Mouse (Mus musculus): ENCODE measurements around the gene Tacr1. TPM values are rescaled to one million over a fixed set of nuclear protein-coding genes. Genes with fewer than 3 reads are reported as not detected.
"Not testable (repeated sequence)": the region's sequence is repeated elsewhere in the genome, so short reads cannot be mapped to it uniquely, and the experiment has no call there.

Tacr1 gene
- total RNA-seq (2021): not detected

- intact Hi-C loops (cut with DNase I): no loop called here
- DNase-seq: no peak
Observed at GRCm38 (mm10) chr6:82401595-82402451, at the start of gene Tacr1. Gene Tacr1 (plus strand): TSS chr6:82402334.

DNA sequence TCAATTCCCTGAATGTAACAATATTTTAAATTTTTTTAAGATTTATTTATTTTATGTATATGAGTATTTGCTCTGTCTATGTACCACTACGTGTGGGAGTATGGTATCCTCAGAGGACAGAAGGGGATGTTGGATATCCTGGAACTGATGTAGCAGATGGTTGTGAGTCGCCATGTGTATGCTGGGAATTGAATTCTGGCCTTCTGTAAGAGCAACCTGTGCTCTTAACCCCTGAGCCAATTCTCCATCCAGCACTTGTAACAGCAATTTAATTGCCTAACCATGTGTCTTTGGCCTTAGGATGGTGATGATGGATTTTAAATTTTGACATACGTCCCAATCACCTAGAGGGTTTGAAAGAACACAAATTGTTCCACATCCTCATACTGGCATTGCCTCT lies 26.0 kb upstream of the Tacr1 start:
- intact Hi-C loops (cut with DNase I): no loop called here
- DNase-seq: no peak

- no peak for DNase-seq
- intact Hi-C loops (cut with DNase I): no loop called here
Observed at GRCm38 (mm10) chr6:82383556-82383955, 18.6 kb upstream of the Tacr1 start.

GRCm38 (mm10) chr6:82402501-82403495 lies 664 bp downstream of the Tacr1 start:
- DNase-seq: peak; percentile 22 to 30

GRCm38 (mm10) chr6:82418367-82418766 lies 16.2 kb downstream of the Tacr1 start:
- intact Hi-C loops (cut with DNase I): no loop called here
- no peak for DNase-seq

More at GRCm38 (mm10) chr6:82402501-82403495, 664 bp downstream of the Tacr1 start:
- intact Hi-C loops (cut with DNase I): no loop called here

DNA sequence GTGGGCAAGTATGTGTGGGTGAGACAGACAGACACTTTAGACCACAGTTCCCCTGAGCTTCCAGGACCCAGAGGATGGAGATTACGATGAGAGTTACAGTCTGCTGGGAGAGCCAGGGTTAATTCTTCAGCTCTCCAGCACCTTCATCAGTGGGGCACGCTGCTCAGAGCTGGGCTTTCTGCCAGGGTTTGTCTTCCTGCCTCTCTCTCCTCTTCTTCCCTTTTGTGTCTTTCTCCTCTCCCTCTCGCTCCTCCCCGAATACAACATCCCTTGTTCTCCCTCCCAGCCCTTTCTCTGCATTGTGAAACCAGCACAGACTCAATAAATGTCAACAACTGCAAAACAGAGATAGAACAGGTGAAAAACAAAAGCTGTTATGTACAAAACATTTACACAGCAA lies 18.1 kb downstream of the Tacr1 start:
- DNase-seq: no peak
- intact Hi-C loops (cut with DNase I): no loop called here

- DNase-seq: no peak
Observed at GRCm38 (mm10) chr6:82428890-82429289, 26.8 kb downstream of the Tacr1 start.

DNA sequence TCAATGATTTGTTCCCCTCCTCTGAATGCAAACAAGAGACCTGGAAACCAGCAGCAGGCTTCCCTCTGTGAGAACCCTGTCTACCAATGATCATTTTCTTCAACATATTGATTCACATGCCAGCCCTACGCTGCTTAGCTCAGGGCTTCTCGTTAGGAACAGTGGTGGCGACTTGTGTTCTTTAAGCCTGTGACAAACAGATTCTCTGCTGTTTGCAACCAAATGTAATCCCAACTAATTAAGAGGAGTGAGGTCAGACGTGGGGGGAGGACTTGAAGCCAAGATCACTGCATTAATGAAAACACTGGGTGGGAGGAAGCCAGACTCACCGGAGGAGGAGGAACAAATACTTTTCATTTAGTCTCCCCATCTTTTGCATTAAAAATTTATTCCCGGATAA lies 27.6 kb downstream of the Tacr1 start:
- DNase-seq: no peak
- intact Hi-C loops (cut with DNase I): no loop called here

More at GRCm38 (mm10) chr6:82428890-82429289, 26.8 kb downstream of the Tacr1 start:
- intact Hi-C loops (cut with DNase I): no loop called here

DNA sequence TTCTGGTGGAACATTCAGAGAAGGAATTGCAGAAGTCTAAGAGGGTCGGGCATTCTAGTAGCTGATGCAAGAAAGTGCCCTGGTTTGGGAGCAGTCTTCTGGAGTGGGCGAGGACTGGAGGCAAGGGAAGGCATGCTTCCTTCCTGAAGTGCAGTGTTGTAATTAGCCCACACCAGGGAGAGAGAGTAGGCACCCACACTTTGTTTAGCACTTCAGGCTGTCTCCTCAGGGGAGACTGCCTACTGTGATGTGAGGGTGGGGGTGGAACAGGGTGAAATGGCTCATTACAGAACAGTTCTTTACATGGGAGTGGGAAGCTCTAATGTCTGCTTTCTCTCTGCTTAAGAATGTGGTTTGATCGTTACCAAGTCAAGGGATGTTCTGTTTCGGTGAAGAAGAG lies 35.0 kb downstream of the Tacr1 start:
- intact Hi-C loops (cut with DNase I): no loop called here
- no peak for DNase-seq

DNA sequence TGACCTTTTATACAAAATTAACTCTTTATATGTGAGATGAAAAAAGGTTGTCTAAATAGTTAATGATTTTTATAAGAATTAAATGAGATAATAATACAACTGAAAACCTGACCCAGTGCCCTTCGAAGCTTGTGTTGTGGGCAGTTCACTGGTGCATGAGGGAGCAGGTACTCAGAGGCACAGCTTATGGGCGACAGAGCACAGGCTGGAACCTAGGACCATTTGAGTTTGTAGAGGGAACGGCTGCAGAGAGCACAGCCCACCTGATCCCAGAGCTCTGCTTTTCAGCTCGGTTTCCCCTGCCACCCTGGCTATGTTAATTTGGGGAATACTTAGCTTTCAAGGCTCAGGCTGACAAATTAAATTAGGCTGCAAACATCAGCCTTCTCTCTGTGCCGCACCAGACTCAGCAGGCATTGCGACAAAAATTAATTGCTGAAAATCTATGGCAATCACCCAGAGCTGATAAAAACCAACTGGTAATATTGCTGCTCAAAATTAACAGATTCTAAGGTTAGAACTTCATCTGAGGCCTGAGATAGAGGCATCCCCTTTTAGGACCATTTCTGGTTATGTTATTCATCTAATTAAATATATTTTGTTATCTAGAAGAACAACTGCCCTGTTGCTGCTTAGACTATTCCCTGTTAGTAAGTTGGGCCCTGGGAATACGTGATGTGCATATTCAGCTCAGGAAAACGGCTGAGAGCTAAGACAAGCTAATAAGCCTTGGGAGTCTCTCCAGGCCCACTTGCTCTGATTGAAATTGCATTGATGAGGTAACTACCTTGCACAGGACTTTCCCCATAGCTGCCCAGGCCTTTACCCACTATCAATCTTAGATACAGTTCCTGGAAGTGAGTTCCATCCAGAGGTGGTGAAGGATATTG lies 50.3 kb downstream of the Tacr1 start:
- intact Hi-C loops (cut with DNase I); DNase-seq: not testable (repeated sequence)

GRCm38 (mm10) chr6:82455245-82455644 lies 53.1 kb downstream of the Tacr1 start:
- DNase-seq: peak; percentile 2 to 3
- intact Hi-C loops (cut with DNase I): no loop called here

- intact Hi-C loops (cut with DNase I): no loop called here
Observed at GRCm38 (mm10) chr6:82457163-82457763, 55.1 kb downstream of the Tacr1 start.

GRCm38 (mm10) chr6:82458762-82459389 lies 56.7 kb downstream of the Tacr1 start:
- intact Hi-C loops (cut with DNase I): no loop called here
- no peak for DNase-seq

More at GRCm38 (mm10) chr6:82457163-82457763, 55.1 kb downstream of the Tacr1 start:
- no peak for DNase-seq

GRCm38 (mm10) chr6:82463171-82463570 lies 61.0 kb downstream of the Tacr1 start:
- intact Hi-C loops (cut with DNase I): no loop called here
- DNase-seq: peak; percentile 4 to 27

DNA sequence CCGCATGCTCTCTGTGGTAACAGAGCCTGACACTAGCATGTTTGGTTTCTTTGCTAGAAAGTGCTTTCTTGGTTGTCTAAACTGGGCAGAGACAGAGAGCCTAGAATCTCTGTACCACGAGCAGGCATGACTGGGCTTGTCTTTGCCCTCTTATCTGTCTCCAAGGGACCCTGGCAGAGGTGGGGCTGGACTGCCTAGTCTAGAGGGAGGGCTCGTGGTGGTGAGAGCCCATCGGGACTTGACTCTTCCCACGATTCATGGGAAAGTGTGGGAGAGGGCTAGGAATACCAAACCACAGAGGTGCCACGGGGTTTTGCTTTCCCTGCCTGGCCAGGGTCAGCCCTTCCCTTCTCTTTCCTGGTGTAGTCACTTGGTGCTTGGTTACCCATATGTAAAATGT lies 72.3 kb downstream of the Tacr1 start:
- DNase-seq: no peak
- intact Hi-C loops (cut with DNase I): no loop called here

- no peak for DNase-seq
- intact Hi-C loops (cut with DNase I): no loop called here
Observed at GRCm38 (mm10) chr6:82483842-82484241, 81.7 kb downstream of the Tacr1 start.

GRCm38 (mm10) chr6:82494481-82494880 lies 92.3 kb downstream of the Tacr1 start:
- intact Hi-C loops (cut with DNase I): no loop called here
- DNase-seq: no peak

DNA sequence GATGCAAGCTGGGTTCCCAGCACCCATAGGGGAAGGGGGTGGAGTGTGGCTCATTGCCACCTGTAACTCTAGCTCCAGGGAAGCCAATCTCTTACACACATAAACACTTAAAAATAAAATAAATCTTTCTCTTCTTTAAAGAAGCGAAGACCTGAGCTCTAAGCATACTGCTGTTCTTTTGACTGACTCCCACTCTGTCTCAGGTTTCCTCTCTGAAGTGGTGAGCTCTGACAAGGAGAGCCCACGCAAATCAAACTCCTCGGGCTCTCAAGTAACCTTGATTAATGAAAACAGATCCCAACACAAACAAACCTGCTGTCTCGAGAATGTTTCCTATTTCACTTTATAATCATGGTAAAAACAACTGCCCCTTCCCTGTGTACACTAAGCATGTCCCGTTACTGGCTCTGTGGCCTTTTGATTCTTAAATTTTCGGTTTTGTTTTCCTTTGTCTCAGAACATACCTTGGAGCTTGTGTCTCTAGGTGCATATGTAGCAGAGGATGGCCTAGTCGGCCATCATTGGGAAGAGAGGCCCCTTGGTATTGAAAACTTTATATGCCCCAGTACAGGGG lies 108.8 kb downstream of the Tacr1 start:
- DNase-seq: no peak
- intact Hi-C loops (cut with DNase I): no loop called here

- intact Hi-C loops (cut with DNase I): no loop called here
- DNase-seq: no peak
Observed at GRCm38 (mm10) chr6:82519626-82520025, 117.5 kb downstream of the Tacr1 start.
